ENCODE assay signal across 8 mouse cellular contexts in the genomic region with DNA sequence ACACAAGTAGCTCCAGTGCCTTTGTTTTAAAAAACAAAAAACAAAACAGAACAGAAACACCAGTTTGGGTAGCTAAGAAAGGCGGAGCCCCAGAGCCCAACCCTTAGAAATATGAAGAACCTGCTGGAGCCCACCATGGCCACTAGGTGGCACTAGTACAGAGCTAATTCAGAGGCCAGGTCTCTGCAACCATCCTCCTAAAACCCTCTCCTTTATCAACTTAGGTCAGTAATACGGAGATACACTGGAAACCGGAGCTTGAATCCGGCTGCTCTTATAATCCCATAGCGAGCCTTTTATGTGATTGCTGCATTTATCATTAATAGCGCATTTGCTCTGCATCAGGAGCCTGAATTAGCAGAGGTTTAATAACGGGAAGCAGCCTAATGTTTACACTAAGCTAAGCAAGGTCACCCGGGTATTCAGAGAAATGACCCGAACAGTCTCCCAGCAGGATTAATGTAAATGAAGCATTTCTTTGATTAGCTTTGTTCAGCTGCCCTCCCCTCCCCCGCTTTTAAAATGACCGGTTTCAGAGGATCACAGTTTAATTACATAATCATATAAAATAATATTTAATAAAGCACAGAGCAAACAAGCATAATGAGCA. TPM values are rescaled to one million over a fixed set of nuclear protein-coding genes. Genes with fewer than 3 reads are reported as not detected.
DNase-seq lines count a peak whose midpoint lies in the region; ATAC-seq lines count a peak whose summit lies in the region.

No protein-coding gene starts in this region.

- peak; percentile 82 for DNase-seq in adrenal gland, postnatal 14 days
- peak; percentile 96 for DNase-seq in embryo, embryonic 10.5 days (ENCODE audit: low spot score)
- DNase-seq in gastrocnemius, postnatal 14 days = peak; percentile 63
- DNase-seq in induced T-regulatory cell, adult 2 months (ENCODE audit: low read depth) = peak; percentile 79
- peak; percentile 69 to 84 for DNase-seq in left cerebral cortex, adult 9 months (ENCODE audit: low spot score in 2 of 2)
- peak; percentile 61 for DNase-seq in right cerebral cortex, postnatal 14 days

- ATAC-seq in megakaryocyte, adult 5-6 weeks (ENCODE audit: poor library complexity, severe bottlenecking) = peak; percentile 92
- no peak for ATAC-seq in inflammation-experienced regulatory T-cells, adult 6 months

- intact Hi-C loops in gastrocnemius, postnatal 14 days (cut with DNase I; ENCODE audit: low total_unique reads) = loop anchor here (5.0 kb wide), 1 partner anchor 136 kb away; no protein-coding TSS in a partner anchor

RNA-seq across cellular contexts. Expression of a gene that starts 53.9 kb away (rescaled TPM):
- total RNA-seq in adrenal gland, postnatal 14 days (2021) = not detected in 2 replicates
- not detected for total RNA-seq in gastrocnemius, postnatal 14 days (2021)
- total RNA-seq in megakaryocyte, adult 5-6 weeks (2015) = not detected in 2 replicates
- total RNA-seq in megakaryocyte, adult 5-6 weeks (2017) = not detected in 2 replicates
- not detected for polyA plus RNA-seq in inflammation-experienced regulatory T-cells, adult 6 months (2017; shearing (Covaris generic))
